Mouse (Mus musculus) brain, embryonic 14.5 days (tissue): ENCODE results near the gene Msi2.

ENCODE experiments used
- CTCF ChIP-seq: fragments of 200-500 bp; IDR thresholded peaks from 2 replicates; pipeline ENCODE4 v1.5.1; 2012; ENCODE audit warnings: inconsistent platforms, mild to moderate bottlenecking, moderate library complexity, borderline replicate concordance; ENCODE audit not compliant: insufficient read depth, insufficient read length; ENCODE audit errors: extremely low read depth
- POLR2A ChIP-seq: fragments of 200-500 bp; IDR thresholded peaks from 2 replicates; pipeline ENCODE4 v1.6.1; 2012; ENCODE audit warnings: mild to moderate bottlenecking, inconsistent platforms, borderline replicate concordance; ENCODE audit not compliant: poor library complexity, insufficient read depth, insufficient read length, severe bottlenecking; ENCODE audit errors: extremely low read depth

- TF ChIP-seq CTCF (no peak), POLR2A (no peak)
These were observed 350.8 kb downstream of the Msi2 start for GRCm38 (mm10) chr11:88367501-88367900.
